Comparison of ENCODE assay signal across 17 mouse cellular contexts in the genomic region with DNA sequence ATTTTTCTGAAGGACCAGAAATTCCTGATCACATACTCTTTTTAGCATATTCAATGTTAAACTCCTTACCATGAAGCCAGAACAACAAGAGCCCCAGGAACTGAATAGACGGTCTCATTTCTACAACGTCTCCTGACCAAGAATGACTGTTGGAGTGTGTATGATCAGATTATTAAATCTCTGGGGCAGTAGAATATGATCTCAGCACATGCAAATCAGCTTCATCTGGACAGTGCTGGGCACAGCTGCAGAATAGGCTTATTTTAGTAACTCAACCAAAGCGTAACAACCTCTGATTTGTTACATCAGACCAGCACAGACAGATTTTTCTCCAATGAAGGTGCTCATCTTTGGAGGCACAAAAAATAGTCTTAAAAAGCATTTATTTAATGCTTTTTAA.
"Had no signal": no experiment of that assay in that cellular context is flagged by ENCODE, and none has a peak within 500 bp of the region (broad histone marks: within the 10 kb centered on the region; RNA-seq: fewer than 3 reads in every experiment).

No protein-coding gene starts in this region.

- DNase-seq: lung, adult 18-20 months; lung, embryonic 14.5 days; lung, postnatal 10 days; lung, postnatal 4 days; midbrain, embryonic 14.5 days; right cerebral cortex, postnatal 14 days; thymus, adult 2 months; thymus, postnatal 25 days; thymus, postnatal 4 days had no signal

- ATAC-seq: liver, embryonic 12.5 days; midbrain, embryonic 16.5 days had no signal

- H3K4me1 ChIP-seq: liver, embryonic 12.5 days; midbrain, embryonic 10.5 days; midbrain, embryonic 12.5 days; neural tube, embryonic 13.5 days; neural tube, embryonic 15.5 days had no signal

- H3K4me3 ChIP-seq: liver, embryonic 12.5 days; midbrain, embryonic 10.5 days; midbrain, embryonic 12.5 days; myocyte; neural tube, embryonic 13.5 days; neural tube, embryonic 15.5 days had no signal

- H3K27ac ChIP-seq: liver, embryonic 12.5 days; liver, embryonic 14.5 days; midbrain, embryonic 10.5 days; midbrain, embryonic 12.5 days; neural tube, embryonic 13.5 days; neural tube, embryonic 15.5 days had no signal

- H3K27me3 ChIP-seq: liver, embryonic 12.5 days; midbrain, embryonic 12.5 days; neural tube, embryonic 13.5 days; neural tube, embryonic 15.5 days had no signal
